Mouse (Mus musculus): ENCODE measurements around the gene Dclk2. TPM values are rescaled to one million over a fixed set of nuclear protein-coding genes. Genes with fewer than 3 reads are reported as not detected.

The Dclk2 gene
- polyA plus RNA-seq, 1 experiment from 2014 or later = 22.7 TPM

GRCm38 (mm10) chr3:86921181-86921975, 726 bp upstream of the Dclk2 start:
- no peak for DNase-seq (ENCODE audit: extremely low spot score, low spot score)
- peaks cover 23% of the 10 kb centered on the region for H3K27me3 ChIP-seq (ENCODE audit: poor library complexity, severe bottlenecking)
- WGBS = 76% methylated on average over 18 of the region's 18 CpGs
- peak overlapping the region; percentile 95; the same call in 1 of the 2 replicates for H3K27ac ChIP-seq
- H3K4me3 ChIP-seq = peak overlapping the region; percentile 71
- H3K36me3 ChIP-seq (replicated peaks) = peaks cover 16% of the 10 kb centered on the region
- peaks cover 30% of the 10 kb centered on the region for H3K4me1 ChIP-seq
- no peaks in the 10 kb centered on the region for H3K9me3 ChIP-seq

- WGBS = under 1% methylated on average over 61 of the region's 61 CpGs
Measured at GRCm38 (mm10) chr3:86919641-86920342, 860 bp downstream of the Dclk2 start.

GRCm38 (mm10) chr3:86917048-86917447, 3.6 kb downstream of the Dclk2 start:
- Histone ChIP-seq H3K4me3 (no peak overlapping the region), H3K27ac (no peak overlapping the region), H3K36me3 (replicated peaks) (peaks cover 33% of the 10 kb centered on the region), H3K27me3 (ENCODE audit: poor library complexity, severe bottlenecking) (peaks cover 23% of the 10 kb centered on the region), H3K4me1 (peaks cover 39% of the 10 kb centered on the region), H3K9me3 (no peaks in the 10 kb centered on the region)
- WGBS = 96% methylated on average over 5 of the region's 5 CpGs
- no peak for DNase-seq (ENCODE audit: extremely low spot score, low spot score)

More at GRCm38 (mm10) chr3:86919641-86920342, 860 bp downstream of the Dclk2 start:
- Histone ChIP-seq H3K9me3 (no peaks in the 10 kb centered on the region), H3K36me3 (replicated peaks) (peaks cover 30% of the 10 kb centered on the region), H3K4me3 (peak overlapping the region; percentile 71), H3K27me3 (ENCODE audit: poor library complexity, severe bottlenecking) (peaks cover 23% of the 10 kb centered on the region), H3K27ac (peak overlapping the region; percentile 95), H3K4me1 (peaks cover 35% of the 10 kb centered on the region)
- DNase-seq (ENCODE audit: extremely low spot score, low spot score) = peak; percentile 72

GRCm38 (mm10) chr3:86916626-86917025, 4.0 kb downstream of the Dclk2 start:
- peaks cover 34% of the 10 kb centered on the region for H3K36me3 ChIP-seq (replicated peaks)
- no peak overlapping the region for H3K27ac ChIP-seq
- H3K4me1 ChIP-seq = peaks cover 39% of the 10 kb centered on the region
- WGBS = 93% methylated on average over 4 of the region's 4 CpGs
- peaks cover 23% of the 10 kb centered on the region for H3K27me3 ChIP-seq (ENCODE audit: poor library complexity, severe bottlenecking)
- no peaks in the 10 kb centered on the region for H3K9me3 ChIP-seq
- H3K4me3 ChIP-seq = no peak overlapping the region
- no peak for DNase-seq (ENCODE audit: extremely low spot score, low spot score)

GRCm38 (mm10) chr3:86915291-86915690, 5.4 kb downstream of the Dclk2 start:
- Histone ChIP-seq H3K4me3 (no peak overlapping the region), H3K9me3 (no peaks in the 10 kb centered on the region), H3K4me1 (peaks cover 32% of the 10 kb centered on the region), H3K27ac (no peak overlapping the region), H3K27me3 (ENCODE audit: poor library complexity, severe bottlenecking) (peaks cover 23% of the 10 kb centered on the region), H3K36me3 (replicated peaks) (peaks cover 40% of the 10 kb centered on the region)
- 49% methylated on average over 13 of the region's 13 CpGs for WGBS
- DNase-seq (ENCODE audit: extremely low spot score, low spot score) = no peak

- H3K4me1 ChIP-seq = peaks cover 26% of the 10 kb centered on the region
- WGBS = 70% methylated on average over 3 of the region's 3 CpGs
- H3K4me3 ChIP-seq = no peak overlapping the region
- H3K27me3 ChIP-seq (ENCODE audit: poor library complexity, severe bottlenecking) = peaks cover 13% of the 10 kb centered on the region
- DNase-seq (ENCODE audit: extremely low spot score, low spot score) = no peak
- H3K27ac ChIP-seq = no peak overlapping the region
- peaks cover 40% of the 10 kb centered on the region for H3K36me3 ChIP-seq (replicated peaks)
- no peaks in the 10 kb centered on the region for H3K9me3 ChIP-seq
Measured at GRCm38 (mm10) chr3:86914316-86914715, 6.3 kb downstream of the Dclk2 start.

- Histone ChIP-seq H3K9me3 (peaks cover 16% of the 10 kb centered on the region; the same call in 1 of the 2 replicates), H3K27ac (no peak overlapping the region)
- WGBS = 96% methylated on average over 5 of the region's 5 CpGs
Measured at GRCm38 (mm10) chr3:86898366-86898765, 22.3 kb downstream of the Dclk2 start.

GRCm38 (mm10) chr3:86897551-86897950, 23.1 kb downstream of the Dclk2 start:
- 0 out of 2 replicates have a peak overlapping the region, but pooled peaks have one; percentile 30 for H3K27ac ChIP-seq
- H3K36me3 ChIP-seq (replicated peaks) = peaks cover 30% of the 10 kb centered on the region
- H3K9me3 ChIP-seq = peaks cover 16% of the 10 kb centered on the region; the same call in 1 of the 2 replicates
- no peak overlapping the region for H3K4me3 ChIP-seq
- WGBS = 54% methylated on average over 8 of the region's 8 CpGs
- H3K4me1 ChIP-seq = peaks cover 5% of the 10 kb centered on the region
- H3K27me3 ChIP-seq (ENCODE audit: poor library complexity, severe bottlenecking) = no peaks in the 10 kb centered on the region
- DNase-seq (ENCODE audit: extremely low spot score, low spot score) = no peak

More at GRCm38 (mm10) chr3:86898366-86898765, 22.3 kb downstream of the Dclk2 start:
- H3K4me1 ChIP-seq = peaks cover 5% of the 10 kb centered on the region
- DNase-seq (ENCODE audit: extremely low spot score, low spot score) = no peak
- H3K4me3 ChIP-seq = no peak overlapping the region
- no peaks in the 10 kb centered on the region for H3K27me3 ChIP-seq (ENCODE audit: poor library complexity, severe bottlenecking)
- H3K36me3 ChIP-seq (replicated peaks) = peaks cover 37% of the 10 kb centered on the region

- H3K27ac ChIP-seq = no peak overlapping the region
- no peak for DNase-seq (ENCODE audit: extremely low spot score, low spot score)
- peaks cover 25% of the 10 kb centered on the region for H3K36me3 ChIP-seq (replicated peaks)
- 92% methylated on average over 9 of the region's 9 CpGs for WGBS
- no peak overlapping the region for H3K4me3 ChIP-seq
- H3K4me1 ChIP-seq = peaks cover 5% of the 10 kb centered on the region
- H3K9me3 ChIP-seq = peaks cover 13% of the 10 kb centered on the region; the same call in 1 of the 2 replicates
- no peaks in the 10 kb centered on the region for H3K27me3 ChIP-seq (ENCODE audit: poor library complexity, severe bottlenecking)
Measured at GRCm38 (mm10) chr3:86897066-86897465, 23.6 kb downstream of the Dclk2 start.

GRCm38 (mm10) chr3:86894491-86894890, 26.2 kb downstream of the Dclk2 start:
- DNase-seq (ENCODE audit: extremely low spot score, low spot score) = no peak
- no peak overlapping the region for H3K27ac ChIP-seq

GRCm38 (mm10) chr3:86887512-86887911, 33.1 kb downstream of the Dclk2 start:
- no peak for DNase-seq (ENCODE audit: extremely low spot score, low spot score)
- H3K9me3 ChIP-seq = peaks cover 8% of the 10 kb centered on the region; the same call in 1 of the 2 replicates
- no peak overlapping the region for H3K27ac ChIP-seq
- H3K4me1 ChIP-seq = peaks cover 5% of the 10 kb centered on the region
- H3K4me3 ChIP-seq = no peak overlapping the region
- no peaks in the 10 kb centered on the region for H3K27me3 ChIP-seq (ENCODE audit: poor library complexity, severe bottlenecking)
- peaks cover 10% of the 10 kb centered on the region for H3K36me3 ChIP-seq (replicated peaks)

More at GRCm38 (mm10) chr3:86894491-86894890, 26.2 kb downstream of the Dclk2 start:
- H3K4me1 ChIP-seq = peaks cover 10% of the 10 kb centered on the region
- no peaks in the 10 kb centered on the region for H3K9me3 ChIP-seq
- H3K27me3 ChIP-seq (ENCODE audit: poor library complexity, severe bottlenecking) = no peaks in the 10 kb centered on the region
- peaks cover 5% of the 10 kb centered on the region; the same call in 1 of the 2 replicates for H3K36me3 ChIP-seq (replicated peaks)
- no peak overlapping the region for H3K4me3 ChIP-seq
- 96% methylated on average over 2 of the region's 2 CpGs for WGBS

- Histone ChIP-seq H3K9me3 (peaks cover 8% of the 10 kb centered on the region; the same call in 1 of the 2 replicates), H3K4me1 (peaks cover 5% of the 10 kb centered on the region), H3K36me3 (replicated peaks) (peaks cover 10% of the 10 kb centered on the region), H3K27me3 (ENCODE audit: poor library complexity, severe bottlenecking) (no peaks in the 10 kb centered on the region), H3K27ac (no peak overlapping the region), H3K4me3 (no peak overlapping the region)
- no peak for DNase-seq (ENCODE audit: extremely low spot score, low spot score)
- WGBS = 91% methylated on average over 5 of the region's 5 CpGs
Measured at GRCm38 (mm10) chr3:86885180-86885579, 35.5 kb downstream of the Dclk2 start.

GRCm38 (mm10) chr3:86884481-86884880, 36.2 kb downstream of the Dclk2 start:
- Histone ChIP-seq H3K4me3 (no peak overlapping the region), H3K27ac (no peak overlapping the region), H3K9me3 (peaks cover 8% of the 10 kb centered on the region; the same call in 1 of the 2 replicates), H3K4me1 (no peaks in the 10 kb centered on the region), H3K27me3 (ENCODE audit: poor library complexity, severe bottlenecking) (no peaks in the 10 kb centered on the region), H3K36me3 (replicated peaks) (peaks cover 10% of the 10 kb centered on the region)
- WGBS = 95% methylated on average over 2 of the region's 2 CpGs
- DNase-seq (ENCODE audit: extremely low spot score, low spot score) = no peak

Data from forebrain, embryonic 10.5 days (tissue).